Mouse (Mus musculus): ENCODE results near the gene Dach1.
A peak's percentile ranks its signal among the peaks of the same experiment; 100 is the strongest.

Gene Dach1

GRCm38 (mm10) chr14:98108764-98109163, 60.8 kb downstream of the Dach1 start:
- DNase-seq = peak; percentile 12

GRCm38 (mm10) chr14:98106208-98106607, 63.4 kb downstream of the Dach1 start:
- DNase-seq = no peak

- DNase-seq = no peak
These were observed 65.1 kb downstream of the Dach1 start for GRCm38 (mm10) chr14:98104314-98104955.

- DNase-seq = no peak
These were observed 74.3 kb downstream of the Dach1 start for GRCm38 (mm10) chr14:98095229-98095628.

GRCm38 (mm10) chr14:98089246-98089645, 80.3 kb downstream of the Dach1 start:
- DNase-seq = no peak

GRCm38 (mm10) chr14:98087355-98087754, 82.2 kb downstream of the Dach1 start:
- no peak for DNase-seq

- DNase-seq = no peak
These were observed 82.8 kb downstream of the Dach1 start for GRCm38 (mm10) chr14:98086794-98087193.

GRCm38 (mm10) chr14:98085141-98085540, 84.4 kb downstream of the Dach1 start:
- DNase-seq = no peak

GRCm38 (mm10) chr14:98084720-98085119, 84.8 kb downstream of the Dach1 start:
- DNase-seq = no peak

- DNase-seq = no peak
These were observed 86.1 kb downstream of the Dach1 start for GRCm38 (mm10) chr14:98083419-98083818.

GRCm38 (mm10) chr14:98080014-98080413, 89.6 kb downstream of the Dach1 start:
- DNase-seq = no peak

GRCm38 (mm10) chr14:98077996-98078395, 91.6 kb downstream of the Dach1 start:
- no peak for DNase-seq

GRCm38 (mm10) chr14:98073421-98074080, 96.0 kb downstream of the Dach1 start:
- DNase-seq = no peak

GRCm38 (mm10) chr14:98072647-98073420, 96.7 kb downstream of the Dach1 start:
- no peak for DNase-seq

- DNase-seq = no peak
These were observed 97.7 kb downstream of the Dach1 start for GRCm38 (mm10) chr14:98071877-98072276.

GRCm38 (mm10) chr14:98067273-98067905, 102.2 kb downstream of the Dach1 start:
- DNase-seq = no peak

- no peak for DNase-seq
These were observed 105.4 kb downstream of the Dach1 start for GRCm38 (mm10) chr14:98064190-98064589.

- DNase-seq = no peak
These were observed 120.2 kb downstream of the Dach1 start for GRCm38 (mm10) chr14:98049329-98049728.

GRCm38 (mm10) chr14:98048403-98048802, 121.2 kb downstream of the Dach1 start:
- no peak for DNase-seq

- no peak for DNase-seq
These were observed 121.9 kb downstream of the Dach1 start for GRCm38 (mm10) chr14:98047670-98048069.

- no peak for DNase-seq
These were observed 122.6 kb downstream of the Dach1 start for GRCm38 (mm10) chr14:98046960-98047359.

GRCm38 (mm10) chr14:98038524-98038923, 131.0 kb downstream of the Dach1 start:
- no peak for DNase-seq

GRCm38 (mm10) chr14:98037175-98037574, 132.4 kb downstream of the Dach1 start:
- DNase-seq = no peak
